Mouse (Mus musculus) testis, adult 2 months (tissue): ENCODE results near the gene Sncg.

ENCODE experiments used
- CTCF ChIP-seq: fragments of 200-500 bp; IDR thresholded peaks from 2 replicates; pipeline ENCODE4 v1.5.1; 2012; ENCODE audit warnings: low read depth, mild to moderate bottlenecking, inconsistent platforms, low read length, moderate library complexity; ENCODE audit not compliant: control insufficient read depth, insufficient read depth, insufficient replicate concordance
- POLR2A ChIP-seq: fragments of 200-500 bp; IDR thresholded peaks from 2 replicates; pipeline ENCODE4 v1.6.1; 2012; ENCODE audit warnings: low read depth, mild to moderate bottlenecking, inconsistent platforms, low read length, moderate library complexity; ENCODE audit not compliant: control insufficient read depth

- TF ChIP-seq POLR2A (no peak), CTCF (no peak)
Measured at GRCm38 (mm10) chr14:34362135-34362534, 12.5 kb downstream of the Sncg start.
